Mouse (Mus musculus) erythroid progenitor cell, adult 5-6 weeks (primary cell): Measurements from ENCODE around the gene Tmod4. TPM values are rescaled to one million over a fixed set of nuclear protein-coding genes. Genes with fewer than 3 reads are reported as not detected.
"Not testable (repeated sequence)": the region's sequence is repeated elsewhere in the genome, so short reads cannot be mapped to it uniquely, and the experiment has no call there.

Source experiments
- ATAC-seq: replicated peaks from 2 replicates; pipeline ENCODE4 v1.8.0; 2016; ENCODE audit warnings: moderate number of reproducible peaks, mild to moderate bottlenecking, moderate TSS enrichment, inconsistent platforms; ENCODE audit not compliant: poor library complexity, low FRiP score, severe bottlenecking
- total RNA-seq, 2 experiments: library from RNA; stranded (forward) in 1 of 2; stranded (reverse) in 1 of 2; fragments of 150-400 nt in 1 of 2; fragments of 186-747, 209-891 nt in 1 of 2; gene quantifications; 2 replicates each; pipeline versions ENCODE4 v1.2.3 to v1.2.4; 2015 to 2017; ENCODE audit warnings: low replicate concordance in 2 of 2

Gene Tmod4
- total RNA-seq (2015; ENCODE audit: low replicate concordance) (not detected in 2 replicates), total RNA-seq (2017; ENCODE audit: low replicate concordance) (not detected in 2 replicates)

- peak; percentile 47; the same call in 1 of the 2 replicates for ATAC-seq
These were observed at the start of gene Tmod4 for GRCm38 (mm10) chr3:95124246-95124645. Gene Tmod4, plus strand, starts transcription at chr3:95124476.

- ATAC-seq, result no peak
These were observed 36.2 kb upstream of the Tmod4 start for GRCm38 (mm10) chr3:95088071-95088470.

GRCm38 (mm10) chr3:95100854-95101253 lies 23.4 kb upstream of the Tmod4 start:
- ATAC-seq, result no peak

- no peak for ATAC-seq
These were observed 19.2 kb upstream of the Tmod4 start for GRCm38 (mm10) chr3:95105121-95105520.

GRCm38 (mm10) chr3:95105586-95106337 lies 18.5 kb upstream of the Tmod4 start:
- no peak for ATAC-seq

GRCm38 (mm10) chr3:95106338-95107117 lies 17.7 kb upstream of the Tmod4 start, which contains the start of gene Pip5k1a:
Gene Pip5k1a, minus strand, starts transcription at chr3:95106930.
- ATAC-seq, result peak; percentile 81

GRCm38 (mm10) chr3:95107308-95107707 lies 17.0 kb upstream of the Tmod4 start:
- ATAC-seq, result not testable (repeated sequence)

GRCm38 (mm10) chr3:95107898-95108297 lies 16.4 kb upstream of the Tmod4 start:
- no peak for ATAC-seq

- peak; percentile 68 for ATAC-seq
These were observed 13.2 kb upstream of the Tmod4 start, which contains the start of gene Vps72 for GRCm38 (mm10) chr3:95110911-95111726. Gene Vps72, plus strand, starts transcription at chr3:95111022.

GRCm38 (mm10) chr3:95112760-95113159 lies 11.5 kb upstream of the Tmod4 start:
- no peak for ATAC-seq

- ATAC-seq, result no peak
These were observed 6.5 kb upstream of the Tmod4 start for GRCm38 (mm10) chr3:95117751-95118150.

- ATAC-seq, result no peak
These were observed 2.7 kb upstream of the Tmod4 start for GRCm38 (mm10) chr3:95121580-95121979.

GRCm38 (mm10) chr3:95124972-95125371 lies 696 bp downstream of the Tmod4 start:
- no peak for ATAC-seq

- ATAC-seq, result no peak
These were observed 5.0 kb downstream of the Tmod4 start for GRCm38 (mm10) chr3:95129226-95129651.

- no peak for ATAC-seq
These were observed 5.8 kb downstream of the Tmod4 start for GRCm38 (mm10) chr3:95130081-95130480.

GRCm38 (mm10) chr3:95132389-95132788 lies 8.1 kb downstream of the Tmod4 start:
- not testable (repeated sequence) for ATAC-seq

GRCm38 (mm10) chr3:95133176-95133575 lies 8.9 kb downstream of the Tmod4 start:
- ATAC-seq, result no peak

- peak; percentile 94 for ATAC-seq
These were observed 9.4 kb downstream of the Tmod4 start, which contains the start of the genes Scnm1 and Lysmd1 for GRCm38 (mm10) chr3:95133680-95134101. Gene Scnm1, minus strand, starts transcription at chr3:95134011. Gene Lysmd1, plus strand, starts transcription at chr3:95134088.

- peak; percentile 58 for ATAC-seq
These were observed 9.9 kb downstream of the Tmod4 start for GRCm38 (mm10) chr3:95134133-95134532.

- peak; percentile 55; the same call in 1 of the 2 replicates for ATAC-seq
These were observed 10.7 kb downstream of the Tmod4 start for GRCm38 (mm10) chr3:95135023-95135422.
